Mouse (Mus musculus): Measurements from ENCODE around the gene Ppfibp1. TPM values are rescaled to one million over a fixed set of nuclear protein-coding genes. Genes with fewer than 3 reads are reported as not detected.

Gene Ppfibp1
- total RNA-seq, 1 experiment = 39.9 TPM

GRCm38 (mm10) chr6:146890633-146891032 lies 2.3 kb downstream of the Ppfibp1 start:
- Histone ChIP-seq H3K36me3 (ENCODE audit: control insufficient read depth, insufficient read depth, low read length, poor library complexity, severe bottlenecking) (no peaks in the 10 kb centered on the region), H3K4me1 (ENCODE audit: control insufficient read depth in 2 of 2, insufficient read depth in 2 of 2, low read length in 2 of 2, poor library complexity in 1 of 2) (peaks cover 0 to 3% of the 10 kb centered on the region in 2 experiments; a peak in 2 of 4 replicates)
- in situ Hi-C loops (cut with MboI; ENCODE audit: low sequenced_read_pairs in 2 of 2, unreplicated experiment in 2 of 2) = no loop called here

GRCm38 (mm10) chr6:146893890-146894289 lies 5.6 kb downstream of the Ppfibp1 start:
- in situ Hi-C loops (cut with MboI; ENCODE audit: low sequenced_read_pairs in 2 of 2, unreplicated experiment in 2 of 2) = no loop called here
- Histone ChIP-seq H3K9me3 (ENCODE audit: control insufficient read depth, insufficient read depth, low read depth, low read length) (no peaks in the 10 kb centered on the region), H3K4me3 (ENCODE audit: insufficient read depth in 1 of 2, low read depth in 1 of 2, low read length in 2 of 2, poor library complexity in 1 of 2, severe bottlenecking in 1 of 2) (no peak overlapping the region), H3K9ac (ENCODE audit: insufficient read depth, low read depth, low read length, poor library complexity, severe bottlenecking) (no peak overlapping the region), H3K4me1 (ENCODE audit: control insufficient read depth in 2 of 2, insufficient read depth in 2 of 2, low read length in 2 of 2, poor library complexity in 1 of 2) (peaks cover 0 to 3% of the 10 kb centered on the region in 2 experiments; a peak in 1 of 4 replicates), H3K36me3 (ENCODE audit: control insufficient read depth, insufficient read depth, low read length, poor library complexity, severe bottlenecking) (no peaks in the 10 kb centered on the region), H3K27ac (ENCODE audit: insufficient read depth, low read depth, low read length, poor library complexity, severe bottlenecking) (no peak overlapping the region)
- no peak for DNase-seq (ENCODE audit: low read depth, low spot score)
- TF ChIP-seq ZC3H11A (IDR thresholded peaks at IDR 0.05; ENCODE audit: borderline replicate concordance, low read depth, low read length) (no peak), MAFK (IDR thresholded peaks at IDR 0.05; ENCODE audit: insufficient read depth, low read depth, low read length) (no peak), CHD2 (IDR thresholded peaks at IDR 0.05; ENCODE audit: low read depth, low read length) (no peak), ZNF384 (IDR thresholded peaks at IDR 0.05; ENCODE audit: low read depth, low read length) (no peak), HCFC1 (IDR thresholded peaks at IDR 0.05; ENCODE audit: borderline replicate concordance, insufficient read depth, low read length) (no peak)

More at GRCm38 (mm10) chr6:146890633-146891032, 2.3 kb downstream of the Ppfibp1 start:
- no peak for DNase-seq (ENCODE audit: low read depth, low spot score)
- H3K4me3 ChIP-seq (ENCODE audit: insufficient read depth in 1 of 2, low read depth in 1 of 2, low read length in 2 of 2, poor library complexity in 1 of 2, severe bottlenecking in 1 of 2) = no peak overlapping the region
- no peak overlapping the region for H3K9ac ChIP-seq (ENCODE audit: insufficient read depth, low read depth, low read length, poor library complexity, severe bottlenecking)
- H3K9me3 ChIP-seq (ENCODE audit: control insufficient read depth, insufficient read depth, low read depth, low read length) = no peaks in the 10 kb centered on the region
- TF ChIP-seq ZNF384 (IDR thresholded peaks at IDR 0.05; ENCODE audit: low read depth, low read length) = no peak
- no peak overlapping the region for H3K27ac ChIP-seq (ENCODE audit: insufficient read depth, low read depth, low read length, poor library complexity, severe bottlenecking)

GRCm38 (mm10) chr6:146898709-146899108 lies 10.4 kb downstream of the Ppfibp1 start:
- Histone ChIP-seq H3K4me3 (ENCODE audit: insufficient read depth in 1 of 2, low read depth in 1 of 2, low read length in 2 of 2, poor library complexity in 1 of 2, severe bottlenecking in 1 of 2) (no peak overlapping the region), H3K36me3 (ENCODE audit: control insufficient read depth, insufficient read depth, low read length, poor library complexity, severe bottlenecking) (no peaks in the 10 kb centered on the region), H3K9me3 (ENCODE audit: control insufficient read depth, insufficient read depth, low read depth, low read length) (no peaks in the 10 kb centered on the region), H3K4me1 (ENCODE audit: control insufficient read depth in 2 of 2, insufficient read depth in 2 of 2, low read length in 2 of 2, poor library complexity in 1 of 2) (no peaks in the 10 kb centered on the region; a peak in 1 of 4 replicates), H3K9ac (ENCODE audit: insufficient read depth, low read depth, low read length, poor library complexity, severe bottlenecking) (no peak overlapping the region), H3K27ac (ENCODE audit: insufficient read depth, low read depth, low read length, poor library complexity, severe bottlenecking) (no peak overlapping the region)
- TF ChIP-seq HCFC1 (IDR thresholded peaks at IDR 0.05; ENCODE audit: borderline replicate concordance, insufficient read depth, low read length) (no peak), ZC3H11A (IDR thresholded peaks at IDR 0.05; ENCODE audit: borderline replicate concordance, low read depth, low read length) (no peak), CHD2 (IDR thresholded peaks at IDR 0.05; ENCODE audit: low read depth, low read length) (no peak), ZNF384 (IDR thresholded peaks at IDR 0.05; ENCODE audit: low read depth, low read length) (no peak), MAFK (IDR thresholded peaks at IDR 0.05; ENCODE audit: insufficient read depth, low read depth, low read length) (no peak)
- DNase-seq (ENCODE audit: low read depth, low spot score) = no peak
- in situ Hi-C loops (cut with MboI; ENCODE audit: low sequenced_read_pairs in 2 of 2, unreplicated experiment in 2 of 2) = no loop called here

GRCm38 (mm10) chr6:146899647-146900046 lies 11.4 kb downstream of the Ppfibp1 start:
- DNase-seq (ENCODE audit: low read depth, low spot score) = no peak
- Histone ChIP-seq H3K36me3 (ENCODE audit: control insufficient read depth, insufficient read depth, low read length, poor library complexity, severe bottlenecking) (no peaks in the 10 kb centered on the region), H3K4me1 (ENCODE audit: control insufficient read depth in 2 of 2, insufficient read depth in 2 of 2, low read length in 2 of 2, poor library complexity in 1 of 2) (no peaks in the 10 kb centered on the region; a peak in 1 of 4 replicates), H3K27ac (ENCODE audit: insufficient read depth, low read depth, low read length, poor library complexity, severe bottlenecking) (no peak overlapping the region), H3K9ac (ENCODE audit: insufficient read depth, low read depth, low read length, poor library complexity, severe bottlenecking) (no peak overlapping the region), H3K4me3 (ENCODE audit: insufficient read depth in 1 of 2, low read depth in 1 of 2, low read length in 2 of 2, poor library complexity in 1 of 2, severe bottlenecking in 1 of 2) (no peak overlapping the region), H3K9me3 (ENCODE audit: control insufficient read depth, insufficient read depth, low read depth, low read length) (no peaks in the 10 kb centered on the region)
- in situ Hi-C loops (cut with MboI; ENCODE audit: low sequenced_read_pairs in 2 of 2, unreplicated experiment in 2 of 2) = no loop called here
- no peak for TF ChIP-seq MAFK (IDR thresholded peaks at IDR 0.05; ENCODE audit: insufficient read depth, low read depth, low read length)
- TF ChIP-seq ZNF384 (IDR thresholded peaks at IDR 0.05; ENCODE audit: low read depth, low read length) = no peak
- TF ChIP-seq ZC3H11A (IDR thresholded peaks at IDR 0.05; ENCODE audit: borderline replicate concordance, low read depth, low read length) = no peak
- no peak for TF ChIP-seq HCFC1 (IDR thresholded peaks at IDR 0.05; ENCODE audit: borderline replicate concordance, insufficient read depth, low read length)
- TF ChIP-seq CHD2 (IDR thresholded peaks at IDR 0.05; ENCODE audit: low read depth, low read length) = no peak

- H3K4me1 ChIP-seq (ENCODE audit: control insufficient read depth in 2 of 2, insufficient read depth in 2 of 2, low read length in 2 of 2, poor library complexity in 1 of 2) = no peaks in the 10 kb centered on the region; a peak in 1 of 4 replicates
- no peak for DNase-seq (ENCODE audit: low read depth, low spot score)
- in situ Hi-C loops (cut with MboI; ENCODE audit: low sequenced_read_pairs in 2 of 2, unreplicated experiment in 2 of 2) = no loop called here
- no peak overlapping the region for H3K9ac ChIP-seq (ENCODE audit: insufficient read depth, low read depth, low read length, poor library complexity, severe bottlenecking)
- TF ChIP-seq HCFC1 (IDR thresholded peaks at IDR 0.05; ENCODE audit: borderline replicate concordance, insufficient read depth, low read length) (no peak), ZNF384 (IDR thresholded peaks at IDR 0.05; ENCODE audit: low read depth, low read length) (no peak), ZC3H11A (IDR thresholded peaks at IDR 0.05; ENCODE audit: borderline replicate concordance, low read depth, low read length) (no peak), MAFK (IDR thresholded peaks at IDR 0.05; ENCODE audit: insufficient read depth, low read depth, low read length) (no peak), CHD2 (IDR thresholded peaks at IDR 0.05; ENCODE audit: low read depth, low read length) (no peak)
- no peaks in the 10 kb centered on the region for H3K9me3 ChIP-seq (ENCODE audit: control insufficient read depth, insufficient read depth, low read depth, low read length)
- H3K4me3 ChIP-seq (ENCODE audit: insufficient read depth in 1 of 2, low read depth in 1 of 2, low read length in 2 of 2, poor library complexity in 1 of 2, severe bottlenecking in 1 of 2) = no peak overlapping the region
- H3K27ac ChIP-seq (ENCODE audit: insufficient read depth, low read depth, low read length, poor library complexity, severe bottlenecking) = no peak overlapping the region
- no peaks in the 10 kb centered on the region for H3K36me3 ChIP-seq (ENCODE audit: control insufficient read depth, insufficient read depth, low read length, poor library complexity, severe bottlenecking)
These were observed 13.6 kb downstream of the Ppfibp1 start for GRCm38 (mm10) chr6:146901929-146902328.

Data from ES-E14 (cell line).